Mouse (Mus musculus) hindbrain, embryonic 15.5 days (tissue): ENCODE results near the gene Bri3bp. TPM values are rescaled to one million over a fixed set of nuclear protein-coding genes. Genes with fewer than 3 reads are reported as not detected.

Experiments
- ATAC-seq: fragments of 200-750 bp; cut with Nextera tagmentation; 2 replicates; pipeline ENCODE4 v1.8.0; 2017; ENCODE audit warnings: low read depth, moderate number of reproducible peaks, moderate TSS enrichment; ENCODE audit not compliant: low FRiP score
- H3K27ac ChIP-seq: fragments of 300-500 bp; sonication (generic); replicated peaks from 2 replicates; pipeline ENCODE4 v1.5.1; 2015; ENCODE audit warnings: mild to moderate bottlenecking, inconsistent platforms
- H3K27me3 ChIP-seq: fragments of 300-500 bp; sonication (generic); 2 replicates; pipeline ENCODE4 v1.6.1; 2015; ENCODE audit warnings: control low read depth, inconsistent platforms
- H3K36me3 ChIP-seq: fragments of 300-500 bp; sonication (generic); 2 replicates; pipeline ENCODE4 v1.6.1; 2015; ENCODE audit warnings: control low read depth, inconsistent platforms
- H3K4me1 ChIP-seq: fragments of 300-500 bp; sonication (generic); replicated peaks from 2 replicates; pipeline ENCODE4 v1.6.1; 2015; ENCODE audit warnings: control low read depth, inconsistent platforms
- H3K4me2 ChIP-seq: fragments of 300-500 bp; sonication (generic); 2 replicates; pipeline ENCODE4 v1.6.1; 2015; ENCODE audit warnings: moderate library complexity, mild to moderate bottlenecking, inconsistent platforms
- H3K4me3 ChIP-seq: fragments of 300-500 bp; sonication (generic); 2 replicates; pipeline ENCODE4 v1.5.1; 2015; ENCODE audit warnings: mild to moderate bottlenecking, inconsistent platforms
- H3K9ac ChIP-seq: fragments of 300-500 bp; sonication (generic); 2 replicates; pipeline ENCODE4 v1.6.1; 2015; ENCODE audit warnings: inconsistent platforms
- H3K9me3 ChIP-seq: fragments of 300-500 bp; sonication (generic); 2 replicates; pipeline ENCODE4 v1.6.1; 2016; ENCODE audit warnings: control low read depth, inconsistent platforms
- WGBS: fragments of 180-500 bp; shearing (Covaris S2); methylation state at CpG from one replicate; pipeline ENCODE4 v1.1.7; 2015; 5-methylcytosine and 5-hydroxymethylcytosine counted together
- polyA plus RNA-seq: library from polyadenylated mRNA; unstranded; fragments of >200 nt; fragmentation: Nextera tagmentation; extraction: Ambion mirVana; gene quantifications from 2 replicates; pipeline ENCODE4 v1.2.1, GENCODE M21; 2015

Gene Bri3bp
- polyA plus RNA-seq, 1 experiment from 2014 or later, result 42.8 TPM

DNA sequence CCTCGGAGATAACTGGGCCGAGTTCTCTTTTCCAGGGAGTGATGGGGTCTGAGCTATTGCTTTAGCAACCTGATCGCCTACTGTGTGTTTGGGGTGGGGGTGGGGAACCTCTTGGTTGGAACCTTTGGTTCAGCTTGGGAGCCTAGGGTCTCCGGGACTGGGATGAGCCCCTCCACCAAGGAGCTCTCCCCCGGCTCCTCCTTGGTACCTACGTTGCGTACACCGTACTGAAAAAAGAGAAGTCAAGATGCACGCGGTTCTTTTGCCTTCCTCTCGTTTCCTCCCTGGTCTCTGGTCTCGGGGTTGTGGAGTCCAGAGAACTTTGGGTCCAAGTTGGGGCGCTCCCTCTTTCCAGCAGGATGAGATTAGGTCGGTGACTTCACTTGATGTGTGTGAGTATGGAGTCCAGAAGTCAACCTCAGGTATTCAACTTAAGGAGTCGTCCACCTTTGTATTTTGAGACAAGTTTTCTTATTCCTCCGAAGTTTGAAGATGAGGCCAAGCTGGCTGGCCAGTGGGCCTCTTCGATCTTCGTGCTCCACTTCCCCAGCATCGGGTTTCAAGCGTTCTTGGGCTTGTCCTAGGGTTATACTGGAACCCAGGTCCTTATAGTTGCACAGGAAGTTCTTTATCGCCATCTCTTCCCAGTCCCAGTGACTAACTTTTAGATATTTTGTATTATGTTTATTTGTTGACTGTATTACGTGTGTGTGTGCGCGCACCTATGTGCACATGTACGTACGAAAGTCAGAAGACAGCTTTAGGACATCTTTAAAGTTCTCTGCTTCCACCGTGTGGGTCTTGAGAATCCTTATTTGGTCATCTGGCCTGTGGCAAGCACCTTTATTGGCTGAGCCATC lies 998 bp downstream of the Bri3bp start:
- peak overlapping the region; percentile 73 for H3K4me2 ChIP-seq
- H3K27me3 ChIP-seq, result no peaks in the 10 kb centered on the region
- peak overlapping the region; percentile 82 for H3K27ac ChIP-seq
- H3K4me1 ChIP-seq, result peaks cover 23% of the 10 kb centered on the region
- H3K9me3 ChIP-seq, result no peaks in the 10 kb centered on the region
- no peaks in the 10 kb centered on the region for H3K36me3 ChIP-seq
- H3K9ac ChIP-seq, result peak overlapping the region; percentile 90
- H3K4me3 ChIP-seq, result peak overlapping the region; percentile 94
- 25% methylated on average over 27 of the region's 27 CpGs for WGBS
- peak; percentile 24; the same call in 1 of the 2 replicates for ATAC-seq

DNA sequence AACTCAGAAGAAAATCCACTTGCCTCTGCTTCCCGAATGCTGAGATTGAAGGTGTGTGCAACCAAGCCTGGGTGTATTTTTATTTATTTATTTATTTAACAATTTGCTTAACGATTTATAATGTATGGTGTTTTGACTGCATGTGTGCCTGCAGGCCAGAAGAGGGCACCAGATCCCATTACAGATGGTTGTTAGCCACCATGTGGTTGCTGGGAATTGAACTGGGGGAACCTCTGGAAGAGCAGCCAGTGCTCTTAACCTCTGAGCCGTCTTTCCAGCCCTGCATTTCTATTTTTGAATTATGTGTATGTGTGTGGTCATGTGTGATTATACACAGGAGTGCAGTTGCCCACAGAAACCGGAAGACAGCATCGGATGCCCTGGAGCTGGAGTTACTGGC lies 2.0 kb downstream of the Bri3bp start:
- Histone ChIP-seq H3K27me3 (no peaks in the 10 kb centered on the region), H3K9me3 (no peaks in the 10 kb centered on the region), H3K36me3 (no peaks in the 10 kb centered on the region), H3K4me1 (peaks cover 23% of the 10 kb centered on the region), H3K4me3 (no peak overlapping the region), H3K9ac (no peak overlapping the region), H3K27ac (no peak overlapping the region), H3K4me2 (no peak overlapping the region)
- whole genome bisulfite sequencing, result 88% methylated on average over 5 of the region's 5 CpGs
- ATAC-seq, result no peak

DNA sequence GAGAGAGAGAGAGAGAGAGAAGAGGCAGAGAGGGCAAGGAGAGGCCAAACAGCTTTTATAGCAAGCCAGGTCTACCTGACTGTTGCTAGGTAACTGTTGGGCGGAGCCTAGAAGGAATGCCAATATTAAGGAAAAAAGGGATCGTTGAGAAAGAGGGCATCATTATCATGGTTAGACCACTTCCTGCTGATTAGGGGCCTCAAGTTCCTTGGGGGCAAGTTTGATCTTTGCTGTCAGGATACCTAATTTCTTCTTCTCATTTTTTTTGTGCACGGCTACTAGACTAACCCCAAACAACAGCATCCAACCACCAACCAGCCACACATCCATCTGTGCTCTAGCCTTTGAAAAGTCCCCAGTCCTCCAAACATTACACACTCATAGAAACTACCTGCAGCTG lies 2.5 kb downstream of the Bri3bp start:
- no peak for ATAC-seq
- WGBS, result 83% methylated on average over 3 of the region's 3 CpGs
- Histone ChIP-seq H3K27me3 (no peaks in the 10 kb centered on the region), H3K4me3 (no peak overlapping the region), H3K27ac (no peak overlapping the region), H3K4me2 (no peak overlapping the region), H3K9ac (no peak overlapping the region), H3K4me1 (peaks cover 23% of the 10 kb centered on the region), H3K9me3 (no peaks in the 10 kb centered on the region), H3K36me3 (no peaks in the 10 kb centered on the region)

DNA sequence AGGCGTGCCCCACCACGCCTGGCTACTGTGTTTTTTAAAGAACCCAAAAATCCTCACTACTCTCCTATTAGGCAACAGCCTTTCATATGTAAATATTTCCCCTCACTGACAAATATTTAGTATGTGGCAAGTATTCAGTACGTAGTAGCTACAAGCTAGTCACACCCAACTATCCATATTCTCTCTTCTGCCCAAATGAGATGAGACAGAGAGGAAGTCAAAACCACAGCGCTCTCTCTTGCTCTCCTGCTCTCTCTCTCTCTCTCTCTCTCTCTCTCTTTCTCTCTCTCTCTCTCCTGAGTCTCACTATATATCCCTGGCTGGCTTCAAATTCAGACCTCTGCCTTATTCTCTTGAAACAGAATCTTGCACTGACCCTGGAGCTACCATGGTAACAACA lies 3.2 kb downstream of the Bri3bp start:
- Histone ChIP-seq H3K4me2 (no peak overlapping the region), H3K4me3 (no peak overlapping the region), H3K9me3 (no peaks in the 10 kb centered on the region), H3K27ac (no peak overlapping the region), H3K36me3 (no peaks in the 10 kb centered on the region), H3K9ac (no peak overlapping the region), H3K27me3 (no peaks in the 10 kb centered on the region), H3K4me1 (peaks cover 23% of the 10 kb centered on the region)
- WGBS, result 91% methylated on average over 4 of the region's 4 CpGs
- ATAC-seq, result no peak

DNA sequence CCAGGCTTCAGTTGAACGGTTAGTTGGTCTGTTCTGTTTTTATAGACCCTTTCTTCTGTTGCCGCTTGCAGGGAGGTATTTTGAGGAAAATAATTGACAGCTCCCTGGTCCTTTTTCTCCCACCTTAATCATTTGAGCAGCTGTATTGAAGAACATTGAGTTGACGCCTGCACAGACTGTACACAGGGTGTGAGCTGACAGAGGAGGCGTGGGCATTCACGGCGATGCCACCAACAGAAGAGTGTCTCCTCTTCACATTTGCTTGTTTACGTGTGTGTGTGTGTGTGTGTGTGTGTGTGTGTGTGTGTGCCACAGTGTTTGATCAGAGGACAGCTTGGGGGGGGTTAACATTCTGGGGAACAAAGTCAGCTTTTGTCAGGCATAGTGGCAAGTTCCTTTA lies 5.0 kb downstream of the Bri3bp start:
- Histone ChIP-seq H3K27ac (no peak overlapping the region), H3K27me3 (no peaks in the 10 kb centered on the region), H3K4me2 (no peak overlapping the region), H3K9me3 (no peaks in the 10 kb centered on the region), H3K4me3 (no peak overlapping the region), H3K4me1 (peaks cover 19% of the 10 kb centered on the region), H3K9ac (no peak overlapping the region), H3K36me3 (no peaks in the 10 kb centered on the region)
- no peak for ATAC-seq
- 70% methylated on average over 7 of the region's 7 CpGs for WGBS

DNA sequence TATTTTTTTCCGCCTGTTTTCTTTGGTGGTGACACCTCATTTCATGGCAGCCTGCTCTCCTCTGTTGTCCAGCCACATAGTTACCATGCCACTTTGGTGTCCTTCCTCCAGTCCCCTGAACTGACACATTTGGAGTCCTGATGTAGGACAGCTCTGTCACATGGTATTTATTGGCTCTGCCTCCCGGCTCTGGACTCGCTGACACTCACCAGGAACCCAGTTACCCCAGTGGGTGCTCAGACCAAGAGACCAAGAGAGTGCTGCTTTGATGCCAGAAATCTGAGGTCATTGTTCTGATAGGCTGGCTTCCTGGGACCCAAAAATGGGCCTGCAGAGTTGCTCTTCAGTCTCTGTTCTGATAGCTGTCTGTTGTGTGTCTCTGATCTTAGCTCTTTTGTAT lies 6.7 kb downstream of the Bri3bp start:
- no peak overlapping the region for H3K4me3 ChIP-seq
- no peak overlapping the region for H3K27ac ChIP-seq
- no peak overlapping the region for H3K9ac ChIP-seq
- H3K4me1 ChIP-seq, result peaks cover 8% of the 10 kb centered on the region
- no peak overlapping the region for H3K4me2 ChIP-seq
- no peak for ATAC-seq
- 0 out of 2 replicates have a peak, but pooled peaks cover 7% of the 10 kb centered on the region for H3K36me3 ChIP-seq
- H3K27me3 ChIP-seq, result no peaks in the 10 kb centered on the region
- H3K9me3 ChIP-seq, result no peaks in the 10 kb centered on the region
- 90% methylated on average over 3 of the region's 3 CpGs for WGBS

DNA sequence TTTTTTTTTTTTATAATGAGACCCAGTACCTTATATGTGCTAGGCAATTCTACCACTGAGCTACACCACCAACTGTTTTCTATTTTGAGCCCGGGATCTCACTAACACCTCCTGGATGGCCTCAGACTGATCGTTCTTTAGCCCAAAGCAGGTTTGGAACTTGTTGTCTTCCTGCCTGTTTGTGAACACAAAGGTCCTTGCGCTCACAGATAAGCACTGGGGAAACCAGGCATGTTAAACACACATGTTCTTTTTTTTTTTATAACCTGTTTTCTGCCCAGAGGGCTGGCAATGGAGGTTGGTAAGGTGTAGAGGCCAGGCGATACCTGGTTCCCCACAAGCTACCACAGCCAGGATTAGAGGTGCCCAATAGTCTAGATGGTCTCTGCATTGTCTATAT lies 7.3 kb downstream of the Bri3bp start:
- WGBS, result 93% methylated on average over 4 of the region's 4 CpGs
- no peak for ATAC-seq

DNA sequence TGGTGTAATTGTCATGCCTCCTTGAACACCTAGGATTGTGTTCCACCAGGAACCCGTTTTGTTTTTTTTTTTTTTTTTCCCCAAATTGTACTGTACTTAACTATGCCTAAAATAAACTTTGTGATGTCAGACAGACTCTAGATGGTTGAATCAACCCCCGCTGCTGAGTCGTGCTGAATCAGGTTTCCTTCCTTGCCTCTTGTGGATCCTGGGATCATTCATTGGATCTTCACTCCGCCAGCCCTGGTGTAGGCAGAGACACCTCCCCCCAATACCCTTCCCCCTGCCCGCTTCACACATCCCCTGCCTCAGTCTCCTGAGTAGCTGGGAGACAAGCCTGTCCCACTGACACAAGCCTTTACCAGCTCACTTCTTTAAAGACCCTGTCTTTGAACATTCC lies 7.9 kb downstream of the Bri3bp start:
- no peaks in the 10 kb centered on the region for H3K27me3 ChIP-seq
- H3K4me2 ChIP-seq, result no peak overlapping the region
- H3K9ac ChIP-seq, result no peak overlapping the region
- H3K36me3 ChIP-seq, result peaks cover 13% of the 10 kb centered on the region; the same call in 1 of the 2 replicates
- no peak overlapping the region for H3K4me3 ChIP-seq
- no peaks in the 10 kb centered on the region for H3K9me3 ChIP-seq
- H3K27ac ChIP-seq, result no peak overlapping the region
- 80% methylated on average over 5 of the region's 5 CpGs for WGBS
- no peaks in the 10 kb centered on the region for H3K4me1 ChIP-seq
- ATAC-seq, result no peak

More for the DNA sequence above, 7.3 kb downstream of the Bri3bp start:
- Histone ChIP-seq H3K4me1 (0 out of 2 replicates have a peak, but pooled peaks cover 2% of the 10 kb centered on the region), H3K9ac (no peak overlapping the region), H3K36me3 (0 out of 2 replicates have a peak, but pooled peaks cover 10% of the 10 kb centered on the region), H3K27ac (no peak overlapping the region), H3K27me3 (no peaks in the 10 kb centered on the region), H3K9me3 (no peaks in the 10 kb centered on the region), H3K4me3 (no peak overlapping the region), H3K4me2 (no peak overlapping the region)

DNA sequence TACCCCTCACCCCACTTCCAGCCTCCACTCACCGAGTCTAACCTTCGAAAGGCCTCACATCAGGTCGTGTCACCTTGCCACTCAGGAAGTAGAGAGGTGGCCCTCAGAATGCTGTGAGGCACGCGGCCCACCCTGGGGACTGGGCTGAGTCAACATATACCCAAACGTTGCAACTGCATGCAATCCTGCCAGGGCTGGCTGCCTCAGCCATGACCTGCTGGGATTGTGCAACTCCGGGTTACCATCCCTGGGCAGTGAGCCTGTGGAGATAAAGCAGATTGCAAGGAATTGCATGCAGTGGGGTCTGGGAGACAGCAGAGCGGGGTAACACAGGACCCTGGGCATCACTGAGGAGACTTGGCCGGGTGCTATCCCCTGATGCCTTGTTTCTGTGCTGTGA lies 11.2 kb downstream of the Bri3bp start:
- Histone ChIP-seq H3K36me3 (peaks cover 32% of the 10 kb centered on the region), H3K4me1 (no peaks in the 10 kb centered on the region), H3K27ac (no peak overlapping the region), H3K4me3 (no peak overlapping the region), H3K9me3 (no peaks in the 10 kb centered on the region), H3K4me2 (no peak overlapping the region), H3K9ac (no peak overlapping the region), H3K27me3 (no peaks in the 10 kb centered on the region)
- 94% methylated on average over 9 of the region's 9 CpGs for WGBS
- ATAC-seq, result no peak

DNA sequence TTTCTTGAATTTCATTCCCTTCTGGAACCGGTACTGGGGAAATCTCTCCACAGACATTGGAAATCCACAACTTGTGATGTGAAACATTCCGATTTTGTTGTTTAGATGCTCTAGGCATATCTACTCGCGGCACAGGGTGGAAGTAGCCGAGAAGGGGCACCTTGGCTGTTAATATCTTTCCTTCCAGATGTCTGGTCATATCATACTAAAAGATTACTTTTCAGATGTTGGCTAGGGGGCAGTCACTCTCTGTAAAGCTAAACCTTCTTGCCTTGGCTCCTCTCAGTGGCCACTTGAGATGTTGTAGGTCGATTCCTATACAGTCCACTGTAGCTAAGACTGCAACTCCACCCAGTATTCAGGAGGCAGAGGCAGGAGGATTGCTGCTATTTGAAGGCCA lies 14.7 kb downstream of the Bri3bp start:
- Histone ChIP-seq H3K9me3 (no peaks in the 10 kb centered on the region), H3K36me3 (peaks cover 32% of the 10 kb centered on the region), H3K4me1 (no peaks in the 10 kb centered on the region), H3K27me3 (no peaks in the 10 kb centered on the region), H3K9ac (no peak overlapping the region), H3K27ac (no peak overlapping the region), H3K4me3 (no peak overlapping the region), H3K4me2 (no peak overlapping the region)
- ATAC-seq, result no peak
- 95% methylated on average over 6 of the region's 6 CpGs for WGBS

DNA sequence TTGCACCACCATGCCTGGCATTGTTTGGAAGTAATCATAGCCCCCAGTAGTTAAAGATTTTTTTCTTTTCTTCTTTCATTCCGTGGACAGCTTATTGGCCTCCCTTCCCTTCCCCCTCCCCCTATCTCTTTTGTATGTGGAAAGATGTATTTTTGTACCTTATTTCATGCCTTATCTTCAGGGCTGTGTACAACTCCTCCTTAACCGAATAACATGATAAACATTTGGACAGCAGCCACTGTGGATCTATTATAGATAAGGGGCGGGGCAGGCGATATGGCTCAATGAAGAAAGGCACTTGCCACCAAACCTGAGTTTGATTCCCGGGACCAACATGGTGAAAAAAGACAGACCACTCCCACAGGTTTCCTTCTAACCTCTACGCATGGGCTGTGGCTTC lies 16.2 kb downstream of the Bri3bp start:
- Histone ChIP-seq H3K27ac (no peak overlapping the region), H3K9ac (no peak overlapping the region), H3K27me3 (no peaks in the 10 kb centered on the region), H3K4me1 (no peaks in the 10 kb centered on the region), H3K9me3 (no peaks in the 10 kb centered on the region), H3K4me3 (no peak overlapping the region), H3K36me3 (peaks cover 31% of the 10 kb centered on the region), H3K4me2 (no peak overlapping the region)
- no peak for ATAC-seq
- WGBS, result 98% methylated on average over 6 of the region's 6 CpGs

DNA sequence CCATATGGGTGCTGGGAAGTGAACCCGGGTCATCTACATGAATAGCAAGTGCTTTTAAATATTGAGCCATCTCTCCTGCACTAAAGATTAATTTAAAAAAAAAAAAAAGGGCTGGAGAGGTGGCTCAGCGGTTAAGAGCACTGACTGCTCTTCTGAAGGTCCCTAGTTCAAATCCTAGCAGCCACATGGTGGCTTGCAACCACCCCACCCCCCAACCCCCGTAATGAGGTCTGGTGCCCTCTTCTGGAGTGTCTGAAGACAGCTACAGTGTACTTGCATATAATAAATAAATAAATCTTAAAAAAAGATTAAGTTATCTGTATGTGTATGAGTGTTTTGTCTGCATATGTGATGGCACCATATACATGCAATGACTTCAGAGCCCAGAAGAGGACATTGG lies 19.2 kb downstream of the Bri3bp start:
- no peak overlapping the region for H3K9ac ChIP-seq
- no peaks in the 10 kb centered on the region for H3K27me3 ChIP-seq
- no peak overlapping the region for H3K4me3 ChIP-seq
- 81% methylated on average over 3 of the region's 3 CpGs for WGBS
- H3K36me3 ChIP-seq, result peaks cover 9% of the 10 kb centered on the region; the same call in 1 of the 2 replicates
- H3K4me2 ChIP-seq, result no peak overlapping the region
- no peaks in the 10 kb centered on the region for H3K9me3 ChIP-seq
- peaks cover 6% of the 10 kb centered on the region; the same call in 1 of the 2 replicates for H3K4me1 ChIP-seq
- no peak for ATAC-seq
- no peak overlapping the region for H3K27ac ChIP-seq
